Mouse (Mus musculus) spleen, adult 10 weeks (tissue): ENCODE results near the gene Fam78a. TPM values are rescaled to one million over a fixed set of nuclear protein-coding genes. Genes with fewer than 3 reads are reported as not detected.

ENCODE experiments used
- polyA plus RNA-seq: library from polyadenylated mRNA; stranded (reverse); fragments of 350-450 nt; fragmentation: Illumina TruSeq; extraction: RNeasy Lipid Tissue Mini Kit (QIAGEN cat#74804); gene quantifications from one replicate; pipeline ENCODE4 v1.2.3, GENCODE M21; 2015; ENCODE audit warnings: low replicate concordance; ENCODE audit not compliant: insufficient read depth

Gene Fam78a
- 28.3 TPM for polyA plus RNA-seq

GRCm38 (mm10) chr2:32084111-32084871, at the start of gene Fam78a:
TSS of gene Fam78a (minus strand) at chr2:32084857.

DNA sequence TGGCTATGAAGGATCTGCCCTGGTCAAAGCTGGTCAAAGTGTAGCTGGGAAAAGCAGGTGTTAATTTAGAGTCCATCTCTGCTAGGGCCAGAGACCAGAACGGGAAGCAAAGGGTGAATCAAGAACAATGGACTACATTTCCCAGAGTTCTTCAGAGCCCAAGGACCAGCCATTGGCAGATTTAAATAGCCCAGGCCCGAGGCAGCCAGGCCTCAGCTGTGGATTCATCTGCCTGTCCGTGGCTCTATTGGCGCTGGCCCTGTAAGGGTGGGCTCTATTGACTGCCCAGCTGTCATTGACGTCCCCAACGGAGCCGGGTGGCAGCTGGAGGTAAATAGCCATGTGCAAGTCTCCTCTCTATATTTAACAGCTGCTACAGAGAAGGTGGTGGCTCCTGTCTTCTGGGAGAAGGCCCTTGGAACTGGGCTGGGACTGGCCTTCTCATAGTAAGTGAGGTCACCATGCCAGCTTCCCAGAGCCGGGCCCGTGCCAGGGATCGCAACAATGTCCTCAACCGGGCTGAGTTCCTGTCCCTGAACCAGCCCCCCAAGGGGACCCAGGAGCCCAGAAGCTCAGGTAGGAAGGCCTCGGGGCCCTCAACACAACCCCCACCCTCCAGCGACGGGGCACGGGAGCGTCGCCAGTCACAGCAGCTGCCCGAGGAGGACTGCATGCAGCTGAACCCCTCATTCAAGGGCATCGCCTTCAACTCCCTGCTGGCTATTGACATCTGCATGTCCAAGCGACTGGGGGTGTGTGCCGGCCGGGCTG, 10.9 kb upstream of the Fam78a start, which contains the start of gene Plpp7:
Gene Plpp7 (plus strand): TSS at position 178 of the 771 bp plus-strand sequence.

Other genes with a start within 250 kb of the Fam78a start
- gene Fibcd1, start 238.9 kb downstream of the Fam78a start, polyA plus RNA-seq = 0.04 TPM
- gene Lamc3, start 197.6 kb downstream of the Fam78a start, polyA plus RNA-seq = 0.40 TPM
- gene Aif1l, start 134.7 kb downstream of the Fam78a start, polyA plus RNA-seq = 1.5 TPM
- 59.8 TPM for gene Nup214, start 110.4 kb downstream of the Fam78a start, polyA plus RNA-seq
- 0.22 TPM for gene Plpp7, start 10.7 kb upstream of the Fam78a start, polyA plus RNA-seq
- gene Prrc2b, start 66.2 kb upstream of the Fam78a start, polyA plus RNA-seq = 36.5 TPM
- 10.0 TPM for gene Pomt1, start 151.7 kb upstream of the Fam78a start, polyA plus RNA-seq
- gene Uck1, start 175.3 kb upstream of the Fam78a start, polyA plus RNA-seq = 41.0 TPM
- 45.4 TPM for gene Golga2, start 202.5 kb upstream of the Fam78a start, polyA plus RNA-seq
- 264 TPM for gene Swi5, start 203.2 kb upstream of the Fam78a start, polyA plus RNA-seq